Mouse (Mus musculus) neural tube, embryonic 12.5 days (tissue): ENCODE measurements around the gene Csde1. TPM values are rescaled to one million over a fixed set of nuclear protein-coding genes. Genes with fewer than 3 reads are reported as not detected.

Source experiments
- ATAC-seq: fragments of 200-750 bp; cut with Nextera tagmentation; 2 replicates; pipeline ENCODE4 v1.8.0; 2017; ENCODE audit warnings: low read depth, mild to moderate bottlenecking, moderate TSS enrichment, moderate library complexity; ENCODE audit not compliant: low FRiP score
- H3K27ac ChIP-seq: fragments of 300-500 bp; sonication (generic); 2 replicates; pipeline ENCODE4 v1.5.1; 2016
- H3K27me3 ChIP-seq: fragments of 300-500 bp; sonication (generic); replicated peaks from 2 replicates; pipeline ENCODE4 v1.6.1; 2016; ENCODE audit warnings: mild to moderate bottlenecking
- H3K36me3 ChIP-seq: fragments of 300-500 bp; sonication (generic); 2 replicates; pipeline ENCODE4 v1.6.1; 2016; ENCODE audit warnings: mild to moderate bottlenecking
- H3K4me1 ChIP-seq: fragments of 300-500 bp; sonication (generic); 2 replicates; pipeline ENCODE4 v1.6.1; 2016
- H3K4me2 ChIP-seq: fragments of 300-500 bp; sonication (generic); replicated peaks from 2 replicates; pipeline ENCODE4 v1.6.1; 2016; ENCODE audit warnings: mild to moderate bottlenecking
- H3K4me3 ChIP-seq: fragments of 300-500 bp; sonication (generic); 2 replicates; pipeline ENCODE4 v1.5.1; 2016
- H3K9ac ChIP-seq: fragments of 300-500 bp; sonication (generic); 2 replicates; pipeline ENCODE4 v1.6.1; 2016; ENCODE audit warnings: mild to moderate bottlenecking
- H3K9me3 ChIP-seq: fragments of 300-500 bp; sonication (generic); 2 replicates; pipeline ENCODE4 v1.6.1; 2016; ENCODE audit warnings: mild to moderate bottlenecking
- WGBS: fragments of 180-500 bp; shearing (Covaris S2); methylation state at CpG from one replicate; pipeline ENCODE4 v1.1.7; 2016; 5-methylcytosine and 5-hydroxymethylcytosine counted together
- polyA plus RNA-seq: library from polyadenylated mRNA; unstranded; fragments of >200 nt; fragmentation: Nextera tagmentation; extraction: Ambion mirVana; gene quantifications from 2 replicates; pipeline ENCODE4 v1.2.1, GENCODE M21; 2016

Gene Csde1
- polyA plus RNA-seq, 1 experiment from 2014 or later, result 531 TPM

DNA sequence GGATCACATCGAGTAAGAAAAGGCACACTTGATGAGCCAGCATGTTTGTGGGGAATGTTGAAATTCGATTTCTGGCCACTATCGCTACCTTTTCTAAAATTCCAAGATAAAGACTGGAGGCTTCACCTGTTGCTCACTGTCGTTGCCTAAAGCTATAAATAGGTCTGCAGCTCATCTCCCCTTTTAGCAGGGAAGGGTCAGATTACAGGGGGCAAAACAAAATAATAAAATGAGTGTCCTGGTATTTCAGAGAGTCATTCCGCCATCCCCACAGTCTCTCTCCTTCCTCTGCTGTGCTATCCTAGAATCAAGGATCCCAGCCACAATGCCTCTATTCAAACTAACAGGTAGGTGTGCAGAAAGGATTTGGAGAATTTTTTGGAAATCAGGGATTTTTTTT lies 53.5 kb downstream of the Csde1 start, which contains the start of gene Ampd1:
Ampd1 (plus strand) TSS at position 244 of the 400 bp plus-strand sequence.
- H3K4me3 ChIP-seq, result no peak within 1 kb of the TSS
- H3K4me1 ChIP-seq, result no peaks in the 10 kb centered on the region
- no peak within 1 kb of the TSS for H3K9ac ChIP-seq
- H3K27me3 ChIP-seq, result no peaks in the 10 kb centered on the region
- no peak within 1 kb of the TSS for H3K27ac ChIP-seq
- WGBS, result 73% methylated on average over 5 of the region's 5 CpGs
- H3K36me3 ChIP-seq, result peaks cover 6% of the 10 kb centered on the region
- no peak for ATAC-seq
- H3K4me2 ChIP-seq, result no peak within 1 kb of the TSS
- no peaks in the 10 kb centered on the region for H3K9me3 ChIP-seq

- Histone ChIP-seq H3K27me3 (no peaks in the 10 kb centered on the region), H3K27ac (no peak overlapping the region), H3K9me3 (no peaks in the 10 kb centered on the region), H3K36me3 (no peaks in the 10 kb centered on the region), H3K4me3 (no peak overlapping the region), H3K9ac (no peak overlapping the region), H3K4me1 (no peaks in the 10 kb centered on the region), H3K4me2 (no peak overlapping the region)
- ATAC-seq, result no peak
- 89% methylated on average over 9 of the region's 9 CpGs for WGBS
Observed at GRCm38 (mm10) chr3:103075871-103076270, 55.6 kb downstream of the Csde1 start.

DNA sequence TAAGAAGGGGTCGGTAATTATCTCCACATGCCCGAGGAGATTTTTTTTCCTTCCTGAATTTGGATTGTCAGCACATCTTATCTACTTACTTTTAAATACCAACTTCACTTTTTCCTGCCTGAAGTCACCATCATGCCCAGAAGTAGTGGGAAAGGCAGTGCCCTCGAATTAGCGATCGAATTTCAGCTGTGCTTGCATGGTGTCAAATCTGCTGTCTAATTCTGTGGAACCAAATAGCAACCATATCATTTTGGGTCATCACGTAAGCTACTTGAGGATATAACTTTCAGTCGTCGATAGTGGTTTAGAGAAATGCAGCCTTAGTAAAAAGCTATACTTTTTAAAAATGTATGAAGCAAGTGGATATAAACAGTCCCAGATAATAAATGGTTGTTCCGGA lies 56.2 kb downstream of the Csde1 start:
- no peak overlapping the region for H3K27ac ChIP-seq
- no peaks in the 10 kb centered on the region for H3K36me3 ChIP-seq
- H3K27me3 ChIP-seq, result no peaks in the 10 kb centered on the region
- 92% methylated on average over 9 of the region's 9 CpGs for WGBS
- H3K9me3 ChIP-seq, result no peaks in the 10 kb centered on the region
- H3K4me1 ChIP-seq, result no peaks in the 10 kb centered on the region
- no peak overlapping the region for H3K9ac ChIP-seq
- no peak for ATAC-seq
- no peak overlapping the region for H3K4me3 ChIP-seq
- H3K4me2 ChIP-seq, result no peak overlapping the region

DNA sequence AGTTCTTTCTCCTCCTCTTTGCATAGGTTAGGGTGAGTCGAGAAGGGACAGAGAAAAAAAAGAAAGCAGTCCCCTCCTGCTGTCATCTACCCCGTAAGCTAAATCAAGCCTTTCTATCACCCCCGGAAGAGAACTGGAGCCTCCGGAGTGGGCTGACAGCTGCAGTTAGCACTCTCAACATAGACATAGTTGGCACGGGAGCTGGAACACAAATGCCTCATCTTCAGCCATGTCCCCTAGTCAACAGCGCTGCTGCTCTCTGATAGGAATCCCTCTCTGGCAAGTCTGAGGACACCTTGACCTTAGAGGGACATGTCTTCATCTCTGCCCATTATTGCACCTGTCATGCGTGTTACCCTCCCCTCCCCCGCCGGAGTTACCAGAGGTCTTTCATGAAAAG lies 59.1 kb downstream of the Csde1 start:
- 82% methylated on average over 9 of the region's 9 CpGs for WGBS
- no peaks in the 10 kb centered on the region for H3K9me3 ChIP-seq
- H3K4me3 ChIP-seq, result no peak overlapping the region
- H3K27ac ChIP-seq, result no peak overlapping the region
- H3K36me3 ChIP-seq, result no peaks in the 10 kb centered on the region
- H3K4me1 ChIP-seq, result no peaks in the 10 kb centered on the region
- no peaks in the 10 kb centered on the region for H3K27me3 ChIP-seq
- H3K4me2 ChIP-seq, result no peak overlapping the region
- ATAC-seq, result no peak
- H3K9ac ChIP-seq, result no peak overlapping the region

- H3K27me3 ChIP-seq, result no peaks in the 10 kb centered on the region
- no peak overlapping the region for H3K4me3 ChIP-seq
- 70% methylated on average over 11 of the region's 11 CpGs for WGBS
- no peak overlapping the region for H3K9ac ChIP-seq
- H3K36me3 ChIP-seq, result no peaks in the 10 kb centered on the region
- no peak overlapping the region for H3K4me2 ChIP-seq
- H3K4me1 ChIP-seq, result no peaks in the 10 kb centered on the region
- no peak overlapping the region for H3K27ac ChIP-seq
- no peaks in the 10 kb centered on the region for H3K9me3 ChIP-seq
- no peak for ATAC-seq
Observed at GRCm38 (mm10) chr3:103081051-103081450, 60.8 kb downstream of the Csde1 start.

- ATAC-seq, result no peak
Observed at GRCm38 (mm10) chr3:103081861-103082453, 61.7 kb downstream of the Csde1 start.

GRCm38 (mm10) chr3:103082761-103083160 lies 62.5 kb downstream of the Csde1 start:
- H3K27ac ChIP-seq, result no peak overlapping the region
- H3K4me1 ChIP-seq, result no peaks in the 10 kb centered on the region
- H3K4me3 ChIP-seq, result no peak overlapping the region
- H3K36me3 ChIP-seq, result no peaks in the 10 kb centered on the region
- H3K9me3 ChIP-seq, result no peaks in the 10 kb centered on the region
- ATAC-seq, result no peak
- WGBS, result 93% methylated on average over 5 of the region's 5 CpGs
- H3K9ac ChIP-seq, result no peak overlapping the region
- H3K27me3 ChIP-seq, result no peaks in the 10 kb centered on the region
- no peak overlapping the region for H3K4me2 ChIP-seq

More at GRCm38 (mm10) chr3:103081861-103082453, 61.7 kb downstream of the Csde1 start:
- Histone ChIP-seq H3K9ac (no peak overlapping the region), H3K27ac (no peak overlapping the region), H3K36me3 (no peaks in the 10 kb centered on the region), H3K9me3 (no peaks in the 10 kb centered on the region), H3K4me1 (no peaks in the 10 kb centered on the region), H3K4me2 (no peak overlapping the region), H3K4me3 (no peak overlapping the region), H3K27me3 (no peaks in the 10 kb centered on the region)
- 85% methylated on average over 17 of the region's 17 CpGs for WGBS

- Histone ChIP-seq H3K27me3 (no peaks in the 10 kb centered on the region), H3K36me3 (no peaks in the 10 kb centered on the region), H3K4me1 (no peaks in the 10 kb centered on the region), H3K4me2 (no peak overlapping the region), H3K4me3 (no peak overlapping the region), H3K27ac (no peak overlapping the region), H3K9ac (no peak overlapping the region), H3K9me3 (no peaks in the 10 kb centered on the region)
- no peak for ATAC-seq
- 86% methylated on average over 3 of the region's 3 CpGs for WGBS
Observed at GRCm38 (mm10) chr3:103085986-103086385, 65.8 kb downstream of the Csde1 start.

DNA sequence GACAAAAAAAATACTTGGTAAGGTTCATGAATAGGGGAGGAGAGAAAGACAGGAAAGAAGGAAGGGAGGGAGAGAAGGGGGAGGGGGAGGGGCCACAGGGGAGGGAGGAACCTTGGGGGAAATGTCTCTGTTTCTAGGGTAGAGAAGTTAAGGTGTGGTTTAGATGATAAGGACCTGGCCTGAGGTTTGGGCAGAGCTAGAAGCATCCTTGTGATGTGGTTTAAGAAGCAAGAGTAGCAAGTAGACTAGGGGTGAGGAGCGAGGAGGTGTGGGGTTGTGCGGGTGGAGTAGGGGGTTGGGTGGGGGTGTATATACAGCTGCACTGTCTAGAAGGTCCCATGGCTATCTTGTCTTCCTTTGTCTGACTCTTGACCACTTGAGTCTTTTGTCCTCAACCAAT lies 71.5 kb downstream of the Csde1 start:
- no peaks in the 10 kb centered on the region for H3K36me3 ChIP-seq
- no peak overlapping the region for H3K9ac ChIP-seq
- H3K9me3 ChIP-seq, result no peaks in the 10 kb centered on the region
- WGBS, result 93% methylated on average over 2 of the region's 2 CpGs
- H3K27me3 ChIP-seq, result no peaks in the 10 kb centered on the region
- no peak for ATAC-seq
- no peaks in the 10 kb centered on the region for H3K4me1 ChIP-seq
- H3K27ac ChIP-seq, result no peak overlapping the region
- no peak overlapping the region for H3K4me3 ChIP-seq
- H3K4me2 ChIP-seq, result no peak overlapping the region

DNA sequence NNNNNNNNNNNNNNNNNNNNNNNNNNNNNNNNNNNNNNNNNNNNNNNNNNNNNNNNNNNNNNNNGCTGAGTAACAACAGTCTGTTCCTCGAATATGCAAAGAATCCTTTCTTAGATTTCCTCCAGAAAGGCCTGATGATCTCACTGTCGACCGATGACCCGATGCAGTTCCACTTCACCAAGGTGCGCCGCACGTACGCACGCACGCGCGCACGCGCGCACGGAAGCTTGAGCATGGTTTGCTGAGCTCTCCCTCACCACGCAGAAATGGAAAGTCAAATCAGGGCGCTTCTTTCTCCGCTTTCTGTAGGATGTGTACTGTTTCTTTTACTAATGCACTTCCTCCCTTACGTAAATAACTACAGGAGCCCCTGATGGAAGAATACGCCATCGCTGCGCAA lies 78.4 kb downstream of the Csde1 start:
- H3K4me3 ChIP-seq, result no peak overlapping the region
- H3K9ac ChIP-seq, result no peak overlapping the region
- no peak for ATAC-seq
- H3K4me1 ChIP-seq, result peaks cover 10% of the 10 kb centered on the region
- no peaks in the 10 kb centered on the region for H3K9me3 ChIP-seq
- H3K27ac ChIP-seq, result no peak overlapping the region
- no peak overlapping the region for H3K4me2 ChIP-seq
- 76% methylated on average over 23 of the region's 23 CpGs for WGBS
- H3K27me3 ChIP-seq, result peaks cover 24% of the 10 kb centered on the region
- no peaks in the 10 kb centered on the region for H3K36me3 ChIP-seq

- Histone ChIP-seq H3K9me3 (no peaks in the 10 kb centered on the region), H3K4me3 (no peak overlapping the region), H3K27me3 (peaks cover 31% of the 10 kb centered on the region), H3K4me1 (peaks cover 10% of the 10 kb centered on the region), H3K9ac (no peak overlapping the region), H3K4me2 (no peak overlapping the region), H3K27ac (no peak overlapping the region), H3K36me3 (no peaks in the 10 kb centered on the region)
- 87% methylated on average over 6 of the region's 6 CpGs for WGBS
- ATAC-seq, result no peak
Observed at GRCm38 (mm10) chr3:103099667-103100066, 79.4 kb downstream of the Csde1 start.

DNA sequence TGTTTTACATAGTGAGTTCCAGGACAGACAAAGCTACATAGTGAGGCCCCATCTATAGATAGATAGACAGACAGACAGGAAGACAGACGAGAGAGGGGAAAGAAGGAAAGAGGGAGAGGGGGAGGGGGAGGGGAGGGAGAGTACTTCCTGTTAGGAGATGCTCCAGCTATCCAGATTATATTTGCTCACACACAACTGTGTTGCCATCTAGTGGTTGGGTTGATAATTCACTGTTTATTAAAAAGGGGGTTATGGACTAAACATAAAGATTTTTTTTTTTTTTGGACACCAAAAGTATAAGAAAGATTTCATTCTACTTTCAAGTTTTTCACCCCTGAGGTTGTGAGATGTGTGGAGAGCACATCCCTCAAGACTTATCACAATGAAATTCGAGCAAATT lies 80.5 kb downstream of the Csde1 start:
- ATAC-seq, result no peak
- no peak overlapping the region for H3K4me3 ChIP-seq
- no peak overlapping the region for H3K4me2 ChIP-seq
- H3K36me3 ChIP-seq, result no peaks in the 10 kb centered on the region
- peaks cover 31% of the 10 kb centered on the region for H3K27me3 ChIP-seq
- 74% methylated on average over 2 of the region's 2 CpGs for WGBS
- H3K4me1 ChIP-seq, result peaks cover 10% of the 10 kb centered on the region
- no peak overlapping the region for H3K9ac ChIP-seq
- no peaks in the 10 kb centered on the region for H3K9me3 ChIP-seq
- H3K27ac ChIP-seq, result no peak overlapping the region

DNA sequence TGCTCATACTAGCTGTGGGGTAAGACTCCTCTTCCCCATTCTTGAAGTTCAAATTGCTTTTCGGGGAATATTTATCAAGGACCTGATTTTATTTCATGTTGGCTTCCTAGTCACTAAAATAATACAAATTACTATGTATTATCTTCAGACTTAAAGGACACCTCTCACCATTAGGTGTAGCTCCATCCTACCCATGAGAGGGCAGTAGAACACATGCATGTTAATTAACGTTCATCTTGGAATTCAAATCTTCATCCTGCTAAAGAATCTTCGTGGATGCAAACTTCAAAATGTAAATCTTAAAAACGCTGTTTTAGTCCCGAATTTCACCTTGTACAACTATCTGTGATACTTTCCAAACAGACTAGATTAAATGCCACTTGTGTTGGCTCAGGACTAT lies 81.0 kb downstream of the Csde1 start:
- ATAC-seq, result no peak
- no peak overlapping the region for H3K4me2 ChIP-seq
- H3K9me3 ChIP-seq, result no peaks in the 10 kb centered on the region
- H3K27ac ChIP-seq, result no peak overlapping the region
- peaks cover 10% of the 10 kb centered on the region for H3K4me1 ChIP-seq
- WGBS, result 73% methylated on average over 5 of the region's 5 CpGs
- H3K36me3 ChIP-seq, result no peaks in the 10 kb centered on the region
- H3K4me3 ChIP-seq, result no peak overlapping the region
- H3K27me3 ChIP-seq, result peaks cover 31% of the 10 kb centered on the region
- no peak overlapping the region for H3K9ac ChIP-seq
